Mouse (Mus musculus): ENCODE data around the gene Slc38a11.

GRCm38 (mm10) chr2:65320975-65321374 lies 42.9 kb downstream of the Slc38a11 start:
- TF ChIP-seq EP300 (IDR thresholded peaks at IDR 0.05; ENCODE audit: low read depth in 1 of 2, low read length in 2 of 2), result no peak
- no peak for TF ChIP-seq TCF12 (IDR thresholded peaks at IDR 0.05; ENCODE audit: low read depth, low read length)
- no peak for TF ChIP-seq POLR2A (IDR thresholded peaks at IDR 0.05; ENCODE audit: control insufficient read depth in 1 of 2, insufficient read depth in 1 of 2, low read depth in 1 of 2, low read length in 2 of 2, poor library complexity in 1 of 2)
- TF ChIP-seq TAL1 (IDR thresholded peaks at IDR 0.05; ENCODE audit: low read length), result no peak
- TF ChIP-seq USF1 (IDR thresholded peaks at IDR 0.05; ENCODE audit: low read depth, low read length), result no peak
- no peak for TF ChIP-seq CHD2 (IDR thresholded peaks at IDR 0.05; ENCODE audit: low read length)
- TF ChIP-seq RCOR1 (IDR thresholded peaks at IDR 0.05; ENCODE audit: low read depth, low read length), result no peak
- no peak for TF ChIP-seq GATA1 (IDR thresholded peaks at IDR 0.05; ENCODE audit: low read depth, low read length)
- no peak for TF ChIP-seq MYB (IDR thresholded peaks at IDR 0.05; ENCODE audit: low read depth, low read length)
- TF ChIP-seq NELFE (IDR thresholded peaks at IDR 0.05; ENCODE audit: low read depth, low read length), result no peak
- TF ChIP-seq CTCF (IDR thresholded peaks at IDR 0.05 in 2 of 3, conservative IDR thresholded peaks at IDR 0.05 in 1 of 3; ENCODE audit: control insufficient read depth in 1 of 3, insufficient read depth in 1 of 3, low read depth in 2 of 3, low read length in 3 of 3, poor library complexity in 1 of 3, severe bottlenecking in 1 of 3), result no peak

Data from MEL (cell line).